Mouse (Mus musculus) heart, embryonic 10.5 days (tissue): ENCODE results near the gene Soga1. TPM values are rescaled to one million over a fixed set of nuclear protein-coding genes. Genes with fewer than 3 reads are reported as not detected.

Source experiments
- DNase-seq: peaks from one replicate; pipeline ENCODE4 v3.0.0-alpha.2; 2017; ENCODE audit warnings: low spot score
- H3K27ac ChIP-seq: fragments of 300-500 bp; sonication (generic); 2 replicates; pipeline ENCODE4 v1.5.1; 2016; ENCODE audit warnings: mild to moderate bottlenecking
- H3K27me3 ChIP-seq: fragments of 300-500 bp; sonication (generic); 2 replicates; pipeline ENCODE4 v1.6.1; 2016; ENCODE audit warnings: mild to moderate bottlenecking; ENCODE audit not compliant: poor library complexity, insufficient read depth, severe bottlenecking
- H3K36me3 ChIP-seq: fragments of 300-500 bp; sonication (generic); 2 replicates; pipeline ENCODE4 v1.6.1; 2016; ENCODE audit warnings: mild to moderate bottlenecking, moderate library complexity
- H3K4me1 ChIP-seq: fragments of 300-500 bp; sonication (generic); 2 replicates; pipeline ENCODE4 v1.6.1; 2016; ENCODE audit warnings: mild to moderate bottlenecking
- H3K4me3 ChIP-seq: fragments of 300-500 bp; sonication (generic); 2 replicates; pipeline ENCODE4 v1.5.1; 2016; ENCODE audit warnings: mild to moderate bottlenecking, moderate library complexity
- H3K9me3 ChIP-seq: fragments of 300-500 bp; sonication (generic); 2 replicates; pipeline ENCODE4 v1.6.1; 2016; ENCODE audit warnings: mild to moderate bottlenecking, moderate library complexity
- WGBS: fragments of 180-500 bp; shearing (Covaris S2); methylation state at CpG from one replicate; pipeline ENCODE4 v1.1.7; 2016; 5-methylcytosine and 5-hydroxymethylcytosine counted together
- polyA plus RNA-seq: library from polyadenylated mRNA; unstranded; fragments of >200 nt; fragmentation: Nextera tagmentation; extraction: Ambion mirVana; gene quantifications from 2 replicates; pipeline ENCODE4 v1.2.1, GENCODE M21; 2016

Gene Soga1
- polyA plus RNA-seq, 1 experiment from 2014 or later = 3.9 TPM

- H3K36me3 ChIP-seq = peaks cover 24% of the 10 kb centered on the region
- no peak for DNase-seq
- no peaks in the 10 kb centered on the region for H3K27me3 ChIP-seq
- H3K4me1 ChIP-seq = peaks cover 36% of the 10 kb centered on the region
- H3K9me3 ChIP-seq = no peaks in the 10 kb centered on the region
- WGBS = 75% methylated on average over 6 of the region's 6 CpGs
- H3K4me3 ChIP-seq = no peak overlapping the region
- H3K27ac ChIP-seq = peak overlapping the region; percentile 22; the same call in 1 of the 2 replicates
These were observed 66.7 kb downstream of the Soga1 start for GRCm38 (mm10) chr2:157012341-157012740.

- WGBS = 39% methylated on average over 11 of the region's 11 CpGs
- H3K27ac ChIP-seq = 0 out of 2 replicates have a peak overlapping the region, but pooled peaks have one; percentile 1
These were observed 68.3 kb downstream of the Soga1 start for GRCm38 (mm10) chr2:157010634-157011310.

GRCm38 (mm10) chr2:157010121-157010520, 68.9 kb downstream of the Soga1 start:
- Histone ChIP-seq H3K27ac (no peak overlapping the region), H3K4me3 (no peak overlapping the region), H3K9me3 (no peaks in the 10 kb centered on the region), H3K27me3 (no peaks in the 10 kb centered on the region), H3K4me1 (peaks cover 34% of the 10 kb centered on the region), H3K36me3 (peaks cover 8% of the 10 kb centered on the region)
- no peak for DNase-seq

More at GRCm38 (mm10) chr2:157010634-157011310, 68.3 kb downstream of the Soga1 start:
- Histone ChIP-seq H3K9me3 (no peaks in the 10 kb centered on the region), H3K27me3 (no peaks in the 10 kb centered on the region), H3K4me3 (no peak overlapping the region), H3K36me3 (peaks cover 9% of the 10 kb centered on the region), H3K4me1 (peaks cover 31% of the 10 kb centered on the region)
- DNase-seq = no peak

- Histone ChIP-seq H3K36me3 (peaks cover 18% of the 10 kb centered on the region), H3K4me3 (no peak overlapping the region), H3K27ac (no peak overlapping the region), H3K27me3 (no peaks in the 10 kb centered on the region), H3K4me1 (peaks cover 34% of the 10 kb centered on the region), H3K9me3 (no peaks in the 10 kb centered on the region)
- no peak for DNase-seq
These were observed 70.5 kb downstream of the Soga1 start for GRCm38 (mm10) chr2:157008509-157008908.

GRCm38 (mm10) chr2:157007234-157007596, 71.8 kb downstream of the Soga1 start:
- H3K36me3 ChIP-seq = peaks cover 27% of the 10 kb centered on the region
- H3K27ac ChIP-seq = peak overlapping the region; percentile 89
- no peak for DNase-seq
- H3K4me1 ChIP-seq = peaks cover 34% of the 10 kb centered on the region
- H3K4me3 ChIP-seq = peak overlapping the region; percentile 73
- no peaks in the 10 kb centered on the region for H3K9me3 ChIP-seq
- 27% methylated on average over 5 of the region's 5 CpGs for WGBS
- no peaks in the 10 kb centered on the region for H3K27me3 ChIP-seq

- WGBS = under 1% methylated on average over 56 of the region's 56 CpGs
- Histone ChIP-seq H3K9me3 (no peaks in the 10 kb centered on the region), H3K36me3 (peaks cover 28% of the 10 kb centered on the region)
These were observed 72.4 kb downstream of the Soga1 start, which contains the start of gene Dsn1 for GRCm38 (mm10) chr2:157006511-157007233. TSS of gene Dsn1 (minus strand) at chr2:157007154.

GRCm38 (mm10) chr2:157002321-157002720, 76.7 kb downstream of the Soga1 start:
- WGBS = 88% methylated on average over 4 of the region's 4 CpGs
- H3K36me3 ChIP-seq = peaks cover 65% of the 10 kb centered on the region
- H3K9me3 ChIP-seq = no peaks in the 10 kb centered on the region
- peaks cover 12% of the 10 kb centered on the region for H3K4me1 ChIP-seq
- H3K27ac ChIP-seq = no peak overlapping the region
- H3K27me3 ChIP-seq = no peaks in the 10 kb centered on the region
- H3K4me3 ChIP-seq = no peak overlapping the region
- DNase-seq = no peak

More at GRCm38 (mm10) chr2:157006511-157007233, 72.4 kb downstream of the Soga1 start, which contains the start of gene Dsn1:
- DNase-seq = peak; percentile 94
- Histone ChIP-seq H3K27me3 (no peaks in the 10 kb centered on the region), H3K4me3 (peak within 1 kb of the TSS; percentile 73), H3K4me1 (peaks cover 32% of the 10 kb centered on the region), H3K27ac (peak within 1 kb of the TSS; percentile 89)

GRCm38 (mm10) chr2:156998263-156998662, 80.8 kb downstream of the Soga1 start:
- no peak for DNase-seq
- no peak overlapping the region for H3K4me3 ChIP-seq
- 0 out of 2 replicates have a peak, but pooled peaks cover 3% of the 10 kb centered on the region for H3K4me1 ChIP-seq
- WGBS = 90% methylated on average over 5 of the region's 5 CpGs
- H3K27me3 ChIP-seq = no peaks in the 10 kb centered on the region
- H3K27ac ChIP-seq = no peak overlapping the region
- H3K36me3 ChIP-seq = peaks cover 81% of the 10 kb centered on the region
- no peaks in the 10 kb centered on the region for H3K9me3 ChIP-seq

- WGBS = 65% methylated on average over 6 of the region's 6 CpGs
- Histone ChIP-seq H3K4me3 (no peak overlapping the region), H3K27me3 (no peaks in the 10 kb centered on the region), H3K27ac (no peak overlapping the region), H3K36me3 (peaks cover 73% of the 10 kb centered on the region), H3K4me1 (peaks cover 6% of the 10 kb centered on the region; the same call in 1 of the 2 replicates), H3K9me3 (no peaks in the 10 kb centered on the region)
- no peak for DNase-seq
These were observed 82.5 kb downstream of the Soga1 start for GRCm38 (mm10) chr2:156996576-156996975.

GRCm38 (mm10) chr2:156991470-156992319, 87.4 kb downstream of the Soga1 start, which contains the start of gene Ndrg3:
TSS of gene Ndrg3 (minus strand) at chr2:156992056.
- Histone ChIP-seq H3K4me1 (peaks cover 24% of the 10 kb centered on the region), H3K36me3 (peaks cover 30% of the 10 kb centered on the region), H3K27ac (peak within 1 kb of the TSS; percentile 88), H3K9me3 (no peaks in the 10 kb centered on the region), H3K27me3 (no peaks in the 10 kb centered on the region), H3K4me3 (peak within 1 kb of the TSS; percentile 88)
- 1% methylated on average over 66 of the region's 66 CpGs for WGBS
- DNase-seq = peak; percentile 98

GRCm38 (mm10) chr2:156990727-156991431, 88.2 kb downstream of the Soga1 start:
- Histone ChIP-seq H3K27me3 (no peaks in the 10 kb centered on the region), H3K4me1 (peaks cover 24% of the 10 kb centered on the region), H3K27ac (peak overlapping the region; percentile 88), H3K36me3 (peaks cover 22% of the 10 kb centered on the region), H3K4me3 (peak overlapping the region; percentile 88), H3K9me3 (no peaks in the 10 kb centered on the region)
- DNase-seq = no peak
- WGBS = 2% methylated on average over 16 of the region's 16 CpGs

- no peak overlapping the region for H3K4me3 ChIP-seq
- no peaks in the 10 kb centered on the region for H3K9me3 ChIP-seq
- H3K27me3 ChIP-seq = no peaks in the 10 kb centered on the region
- 51% methylated on average over 3 of the region's 3 CpGs for WGBS
- H3K36me3 ChIP-seq = no peaks in the 10 kb centered on the region
- no peak overlapping the region for H3K27ac ChIP-seq
- H3K4me1 ChIP-seq = peaks cover 30% of the 10 kb centered on the region
- DNase-seq = peak; percentile 67
These were observed 91.7 kb downstream of the Soga1 start for GRCm38 (mm10) chr2:156987316-156987715.
